8 mouse cellular contexts compared by ENCODE assay signal in genomic region chr2:75605634-75606033, GRCm38 (mm10). TPM values are rescaled to one million over a fixed set of nuclear protein-coding genes. Genes with fewer than 3 reads are reported as not detected.
DNase-seq lines count a peak whose midpoint lies in the region; ATAC-seq lines count a peak whose summit lies in the region.

No protein-coding gene starts in this region.

- WGBS in forebrain, embryonic 16.5 days = under 1% methylated on average over 7 of the region's 7 CpGs
- 3% methylated on average over 7 of the region's 7 CpGs for WGBS in kidney, embryonic 14.5 days
- 1% methylated on average over 7 of the region's 7 CpGs for WGBS in stomach, embryonic 16.5 days

- H3K4me3 ChIP-seq in forebrain, embryonic 16.5 days (replicated peaks; ENCODE audit: low read length) = 0 out of 2 replicates have a peak overlapping the region, but pooled peaks have one; percentile 8
- no peak overlapping the region for H3K4me3 ChIP-seq in kidney, embryonic 14.5 days (ENCODE audit: low read length)
- H3K4me3 ChIP-seq in stomach, embryonic 16.5 days (replicated peaks; ENCODE audit: low read length) = no peak overlapping the region

- no peaks in the 10 kb centered on the region for H3K36me3 ChIP-seq in forebrain, embryonic 16.5 days (ENCODE audit: control insufficient read depth, insufficient read depth)
- no peaks in the 10 kb centered on the region for H3K36me3 ChIP-seq in kidney, embryonic 14.5 days (ENCODE audit: control insufficient read depth, insufficient read depth, low read length)
- no peaks in the 10 kb centered on the region for H3K36me3 ChIP-seq in stomach, embryonic 16.5 days (ENCODE audit: control insufficient read depth, insufficient read depth, low read length)

- no peaks in the 10 kb centered on the region for H3K9me3 ChIP-seq in forebrain, embryonic 16.5 days (ENCODE audit: control insufficient read depth, low read length)
- H3K9me3 ChIP-seq in kidney, embryonic 14.5 days (ENCODE audit: control insufficient read depth, low read length) = no peaks in the 10 kb centered on the region
- no peaks in the 10 kb centered on the region for H3K9me3 ChIP-seq in stomach, embryonic 16.5 days (replicated peaks; ENCODE audit: control insufficient read depth, low read length)

- no peak overlapping the region for H3K27ac ChIP-seq in forebrain, embryonic 16.5 days (ENCODE audit: low read length)
- H3K27ac ChIP-seq in kidney, embryonic 14.5 days (ENCODE audit: low read depth, low read length) = no peak overlapping the region
- H3K27ac ChIP-seq in stomach, embryonic 16.5 days (ENCODE audit: low read length) = no peak overlapping the region

- peaks cover 17% of the 10 kb centered on the region for H3K4me1 ChIP-seq in forebrain, embryonic 16.5 days (replicated peaks; ENCODE audit: control insufficient read depth, insufficient read depth, low read length)
- no peaks in the 10 kb centered on the region for H3K4me1 ChIP-seq in kidney, embryonic 14.5 days (ENCODE audit: control insufficient read depth, insufficient read depth, low read length)
- peaks cover 20% of the 10 kb centered on the region; the same call in 1 of the 2 replicates for H3K4me1 ChIP-seq in stomach, embryonic 16.5 days (ENCODE audit: control insufficient read depth, insufficient read depth, low read length)

- H3K9ac ChIP-seq in forebrain, embryonic 16.5 days (replicated peaks; ENCODE audit: low read depth, low read length) = peak overlapping the region; percentile 45; the same call in 1 of the 2 replicates
- peak overlapping the region; percentile 38; the same call in 1 of the 2 replicates for H3K9ac ChIP-seq in kidney, embryonic 14.5 days (ENCODE audit: low read depth, low read length)
- peak overlapping the region; percentile 31; the same call in 1 of the 2 replicates for H3K9ac ChIP-seq in stomach, embryonic 16.5 days (ENCODE audit: low read length)

- no peak for ATAC-seq in forebrain, embryonic 16.5 days
- ATAC-seq in kidney, embryonic 14.5 days (ENCODE audit: low FRiP score, low TSS enrichment) = no peak
- no peak for ATAC-seq in stomach, embryonic 16.5 days (ENCODE audit: insufficient read depth, low FRiP score)

- H3K27me3 ChIP-seq in forebrain, embryonic 16.5 days (replicated peaks; ENCODE audit: control insufficient read depth, insufficient read depth, low read length) = 0 out of 2 replicates have a peak, but pooled peaks cover 3% of the 10 kb centered on the region
- H3K27me3 ChIP-seq in kidney, embryonic 14.5 days (ENCODE audit: control insufficient read depth, insufficient read depth, low read length) = no peaks in the 10 kb centered on the region
- no peaks in the 10 kb centered on the region for H3K27me3 ChIP-seq in stomach, embryonic 16.5 days (ENCODE audit: control insufficient read depth, insufficient read depth, low read length)

- peak overlapping the region; percentile 39 for H3K4me2 ChIP-seq in forebrain, embryonic 16.5 days (ENCODE audit: low read length)
- H3K4me2 ChIP-seq in kidney, embryonic 14.5 days (replicated peaks; ENCODE audit: low read depth, low read length) = no peak overlapping the region
- H3K4me2 ChIP-seq in stomach, embryonic 16.5 days (ENCODE audit: low read depth, low read length) = 0 out of 2 replicates have a peak overlapping the region, but pooled peaks have one; percentile 11

- peak; percentile 69 for DNase-seq in gastrocnemius, adult 18-20 months (ENCODE audit: low spot score)
- no peak for DNase-seq in gastrocnemius, postnatal 4 days (ENCODE audit: low spot score in 2 of 2)
- DNase-seq in CD4-positive, CD25-positive, alpha-beta regulatory T cell, adult 2 months (ENCODE audit: low read depth, low spot score) = peak; percentile 73
- DNase-seq in c-Kit-negative CD71-positive TER-119-positive erythroid progenitor cells, embryonic 14.5 days (ENCODE audit: low read depth, low spot score) = peak; percentile 60
- DNase-seq in lung, postnatal 25 days (ENCODE audit: low spot score) = peak; percentile 73

RNA-seq across cellular contexts. Expression of gene Hnrnpa3, which starts 53.4 kb away (rescaled TPM):
- total RNA-seq in gastrocnemius, adult 18-20 months (2021) = 100 to 1,000 TPM; 112 to 143 TPM
- total RNA-seq in gastrocnemius, postnatal 4 days (2021) = 100 to 1,000 TPM; 421 to 501 TPM
- polyA plus RNA-seq in forebrain, embryonic 16.5 days (2015; fragmentation: Nextera tagmentation; extraction: Ambion mirVana) = 266 TPM in 2 replicates
- 300 and 331 TPM in 2 replicates for polyA plus RNA-seq in kidney, embryonic 14.5 days (2014; fragmentation: Nextera tagmentation; extraction: Ambion mirVana)
- polyA plus RNA-seq in stomach, embryonic 16.5 days (2015; fragmentation: Nextera tagmentation; extraction: Ambion mirVana) = 194 and 260 TPM in 2 replicates

Comparison
In these comparisons a context has a peak if more than half of its experiments do, and no peak if none do; other contexts are left out.
1. DNase-seq: peak in gastrocnemius, adult 18-20 months (single experiment), CD4-positive, CD25-positive, alpha-beta regulatory T cell, adult 2 months (single experiment), c-Kit-negative CD71-positive TER-119-positive erythroid progenitor cells, embryonic 14.5 days (single experiment) and lung, postnatal 25 days (single experiment); none in gastrocnemius, postnatal 4 days (0 of 2).
2. Peak in every context shown above with its lines, with median percentiles within 50 percentile points of each other: H3K9ac ChIP-seq.